Mouse (Mus musculus) lung, embryonic 14.5 days (tissue): ENCODE measurements around the gene Uchl4. TPM values are rescaled to one million over a fixed set of nuclear protein-coding genes. Genes with fewer than 3 reads are reported as not detected.

Experiments
- ATAC-seq: fragments of 200-750 bp; cut with Nextera tagmentation; 2 replicates; pipeline ENCODE4 v1.8.0; 2017; ENCODE audit warnings: mild to moderate bottlenecking, moderate TSS enrichment, moderate library complexity; ENCODE audit not compliant: insufficient read depth
- DNase-seq: peaks from one replicate; pipeline ENCODE4 v3.0.0-alpha.2; 2015
- H3K27ac ChIP-seq: fragments of 300-500 bp; sonication (generic); 2 replicates; pipeline ENCODE4 v1.5.1; 2014; ENCODE audit warnings: low read depth, mild to moderate bottlenecking, moderate library complexity
- H3K27me3 ChIP-seq: fragments of 300-500 bp; sonication (generic); 2 replicates; pipeline ENCODE4 v1.6.1; 2014; ENCODE audit warnings: low read length, control low read depth; ENCODE audit not compliant: insufficient read depth
- H3K36me3 ChIP-seq: fragments of 300-500 bp; sonication (generic); 2 replicates; pipeline ENCODE4 v1.6.1; 2014; ENCODE audit warnings: control low read depth; ENCODE audit not compliant: insufficient read depth
- H3K4me1 ChIP-seq: fragments of 300-500 bp; sonication (generic); 2 replicates; pipeline ENCODE4 v1.6.1; 2014; ENCODE audit warnings: antibody characterized with exemption, control low read depth; ENCODE audit not compliant: insufficient read depth
- H3K4me2 ChIP-seq: fragments of 300-500 bp; sonication (generic); 2 replicates; pipeline ENCODE4 v1.6.1; 2014; ENCODE audit warnings: mild to moderate bottlenecking
- H3K4me3 ChIP-seq: fragments of 300-500 bp; sonication (generic); 2 replicates; pipeline ENCODE4 v1.5.1; 2014; ENCODE audit warnings: low read depth, low read length
- H3K9ac ChIP-seq: fragments of 300-500 bp; sonication (generic); 2 replicates; pipeline ENCODE4 v1.6.1; 2014
- H3K9me3 ChIP-seq: fragments of 300-500 bp; sonication (generic); 2 replicates; pipeline ENCODE4 v1.6.1; 2016; ENCODE audit warnings: low read depth, low read length, control low read depth
- CTCF ChIP-seq: IDR thresholded peaks from 2 replicates; pipeline ENCODE4 v1.5.1; 2016; ENCODE audit warnings: antibody characterized with exemption, low read depth
- WGBS: fragments of 180-500 bp; shearing (Covaris S2); extraction: QIAGEN DNeasy Blood & Tissue Kit; methylation state at CpG from one replicate; pipeline ENCODE4 v1.1.7; 2014; 5-methylcytosine and 5-hydroxymethylcytosine counted together
- polyA plus RNA-seq: library from polyadenylated mRNA; unstranded; fragments of >200 nt; fragmentation: Nextera tagmentation; extraction: Ambion mirVana; gene quantifications from 2 replicates; pipeline ENCODE4 v1.2.1, GENCODE M21; 2014

Gene Uchl4
- polyA plus RNA-seq, 1 experiment from 2014 or later, result 3.6 TPM

DNA sequence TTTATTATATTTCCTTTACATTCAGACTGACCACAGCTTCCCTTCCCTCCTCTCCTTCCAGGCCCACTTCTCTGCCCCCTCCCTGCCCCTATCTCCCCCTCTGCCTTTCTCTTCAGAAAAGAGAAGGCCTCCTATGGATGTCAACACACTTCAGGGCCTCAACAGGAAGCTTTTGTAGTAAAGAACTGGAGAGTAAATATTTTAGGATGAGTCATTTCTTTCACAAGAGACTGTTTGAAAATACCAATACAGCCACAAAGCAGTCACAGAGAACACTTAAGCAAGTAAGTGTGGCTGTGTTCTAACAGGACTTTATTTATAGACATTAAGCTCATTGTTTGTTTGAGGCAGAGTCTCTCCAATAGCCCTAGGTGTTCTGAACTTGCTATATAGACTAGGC, 32.7 kb upstream of the Uchl4 start:
- H3K4me2 ChIP-seq, result no peak overlapping the region
- DNase-seq (no peak), ATAC-seq (no peak)
- H3K4me3 ChIP-seq, result no peak overlapping the region
- TF ChIP-seq CTCF, result no peak
- H3K27ac ChIP-seq, result no peak overlapping the region
- no peak overlapping the region for H3K9ac ChIP-seq
- H3K27me3 ChIP-seq, result no peaks in the 10 kb centered on the region
- no peaks in the 10 kb centered on the region for H3K9me3 ChIP-seq
- no peaks in the 10 kb centered on the region for H3K4me1 ChIP-seq
- H3K36me3 ChIP-seq, result peaks cover 33% of the 10 kb centered on the region; the same call in 1 of the 2 replicates

DNA sequence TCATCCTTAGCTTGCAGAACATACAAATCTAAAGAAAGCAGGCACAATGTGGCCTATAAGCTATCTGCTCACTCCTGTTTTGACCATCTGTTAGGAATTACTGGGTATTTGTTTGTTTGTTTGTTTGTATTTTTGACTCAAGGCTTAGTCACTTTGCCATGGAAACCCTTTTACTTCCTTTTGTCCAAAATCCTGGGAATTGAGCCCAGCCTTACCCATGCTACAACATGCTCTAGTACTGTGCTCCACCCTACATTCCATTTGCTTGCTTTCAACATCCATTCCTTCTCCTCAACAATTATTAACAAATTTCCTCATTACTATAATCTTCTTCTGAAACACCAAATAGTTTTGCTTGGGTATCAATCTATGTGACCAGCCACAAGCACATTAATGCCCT, 32.1 kb upstream of the Uchl4 start:
- no peak for ATAC-seq
- no peak overlapping the region for H3K4me3 ChIP-seq
- no peak overlapping the region for H3K9ac ChIP-seq
- H3K4me1 ChIP-seq, result no peaks in the 10 kb centered on the region
- no peak for TF ChIP-seq CTCF
- DNase-seq, result no peak
- no peak overlapping the region for H3K4me2 ChIP-seq
- no peaks in the 10 kb centered on the region for H3K9me3 ChIP-seq
- H3K27ac ChIP-seq, result no peak overlapping the region
- peaks cover 34% of the 10 kb centered on the region; the same call in 1 of the 2 replicates for H3K36me3 ChIP-seq
- H3K27me3 ChIP-seq, result no peaks in the 10 kb centered on the region

DNA sequence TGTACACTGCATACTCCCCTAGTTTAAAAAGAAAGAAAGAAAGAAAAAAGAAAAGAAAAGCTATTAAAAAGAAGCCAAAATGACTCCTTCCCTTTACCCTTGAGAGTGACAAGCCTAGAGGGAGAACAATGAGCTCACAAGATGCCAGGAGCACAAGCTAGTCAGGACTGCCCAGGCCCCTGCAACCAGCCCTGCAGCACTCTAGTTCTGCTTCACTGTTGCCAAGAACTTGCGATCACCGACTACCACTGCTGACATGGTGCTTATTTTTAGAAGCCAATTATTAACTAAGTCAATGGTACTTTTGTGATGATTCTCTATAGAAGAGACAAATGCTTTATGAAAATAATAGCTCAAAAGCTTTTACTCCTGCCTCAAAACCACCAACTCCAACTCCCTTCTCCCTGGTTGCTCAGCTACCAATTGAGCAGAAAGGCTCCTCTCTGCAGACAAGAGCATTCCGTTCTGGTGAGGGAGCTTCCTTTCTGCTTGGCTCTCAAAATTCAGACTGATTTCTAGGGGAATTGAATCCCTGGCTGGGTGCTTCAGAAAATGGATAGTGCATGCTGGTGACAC, 27.4 kb upstream of the Uchl4 start:
- H3K27ac ChIP-seq, result no peak overlapping the region
- no peak for TF ChIP-seq CTCF
- H3K4me3 ChIP-seq, result no peak overlapping the region
- no peak for ATAC-seq
- H3K9me3 ChIP-seq, result no peaks in the 10 kb centered on the region
- H3K4me2 ChIP-seq, result no peak overlapping the region
- no peaks in the 10 kb centered on the region for H3K27me3 ChIP-seq
- H3K36me3 ChIP-seq, result peaks cover 56% of the 10 kb centered on the region
- H3K9ac ChIP-seq, result no peak overlapping the region
- WGBS, result 77% methylated on average over 3 of the region's 3 CpGs
- no peaks in the 10 kb centered on the region for H3K4me1 ChIP-seq
- no peak for DNase-seq

DNA sequence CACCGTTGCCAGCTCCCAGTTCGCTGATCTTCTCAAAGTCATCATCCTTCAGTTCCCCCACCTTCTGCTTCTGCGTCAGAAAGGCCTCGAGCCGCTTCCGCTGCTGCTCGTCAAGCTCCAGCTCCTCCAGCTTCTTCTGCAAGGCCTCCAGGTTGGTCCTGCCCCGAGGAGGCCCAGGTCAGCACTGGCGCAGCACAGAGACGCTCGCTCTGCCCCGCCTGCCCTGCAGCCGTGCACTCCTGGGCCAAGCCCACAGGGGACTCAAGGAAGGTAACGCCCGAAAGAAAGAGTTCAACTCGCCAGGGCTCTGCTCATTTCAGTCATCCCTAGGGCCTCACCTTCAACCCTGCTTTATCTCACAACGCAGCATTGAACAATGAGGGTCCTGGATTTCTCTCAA, 20.5 kb upstream of the Uchl4 start:
- 87% methylated on average over 17 of the region's 17 CpGs for WGBS
- no peak overlapping the region for H3K4me2 ChIP-seq
- no peak for TF ChIP-seq CTCF
- peaks cover 27% of the 10 kb centered on the region for H3K36me3 ChIP-seq
- no peaks in the 10 kb centered on the region for H3K4me1 ChIP-seq
- no peak overlapping the region for H3K4me3 ChIP-seq
- H3K27me3 ChIP-seq, result no peaks in the 10 kb centered on the region
- ATAC-seq (no peak), DNase-seq (no peak)
- H3K9me3 ChIP-seq, result no peaks in the 10 kb centered on the region
- no peak overlapping the region for H3K27ac ChIP-seq
- H3K9ac ChIP-seq, result no peak overlapping the region

DNA sequence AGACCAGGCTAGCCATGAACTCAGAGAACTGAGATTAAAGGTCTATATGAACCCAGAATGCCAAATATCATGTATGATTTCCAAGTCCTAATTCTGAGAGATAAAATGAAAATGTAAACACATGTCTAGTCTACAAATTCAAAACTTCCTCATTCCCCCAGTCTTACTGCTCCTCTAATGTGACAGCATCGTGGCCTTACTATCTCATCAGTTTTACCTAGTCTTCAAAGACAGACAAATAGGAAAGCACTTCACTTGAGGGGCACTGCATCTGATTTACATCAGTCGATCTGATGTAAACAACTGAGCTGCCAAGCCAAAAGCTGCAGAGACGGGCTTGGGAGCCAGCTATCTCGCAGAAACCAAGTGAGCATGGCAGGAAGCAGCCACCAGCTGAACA, 18.9 kb upstream of the Uchl4 start:
- DNase-seq, result peak; percentile 11
- no peaks in the 10 kb centered on the region for H3K27me3 ChIP-seq
- H3K36me3 ChIP-seq, result peaks cover 15% of the 10 kb centered on the region
- TF ChIP-seq CTCF, result no peak
- H3K27ac ChIP-seq, result no peak overlapping the region
- no peak overlapping the region for H3K4me2 ChIP-seq
- no peak overlapping the region for H3K4me3 ChIP-seq
- no peak for ATAC-seq
- H3K4me1 ChIP-seq, result no peaks in the 10 kb centered on the region
- no peaks in the 10 kb centered on the region for H3K9me3 ChIP-seq
- no peak overlapping the region for H3K9ac ChIP-seq
- 40% methylated on average over 4 of the region's 4 CpGs for WGBS

DNA sequence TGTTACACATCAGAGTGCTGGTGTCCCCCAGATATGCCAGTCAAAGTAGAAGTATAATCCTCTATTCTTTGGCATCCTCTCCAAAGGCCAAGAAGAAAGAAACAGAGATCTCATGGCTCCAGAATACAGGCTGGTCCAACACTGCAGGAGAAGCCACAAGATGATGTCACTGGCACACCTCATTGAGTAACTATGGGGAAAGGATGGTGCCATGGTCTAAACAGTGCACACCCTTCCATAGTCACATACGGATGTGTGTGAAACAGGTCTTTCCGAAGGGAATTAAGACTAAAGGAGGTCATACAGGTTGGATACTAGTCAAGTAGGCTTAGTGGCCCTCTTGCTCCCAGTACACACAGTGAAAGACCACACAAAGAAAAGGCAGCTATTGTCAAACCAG, 18.4 kb upstream of the Uchl4 start:
- Histone ChIP-seq H3K9ac (no peak overlapping the region), H3K4me1 (no peaks in the 10 kb centered on the region), H3K9me3 (no peaks in the 10 kb centered on the region), H3K36me3 (peaks cover 12% of the 10 kb centered on the region), H3K4me3 (no peak overlapping the region), H3K4me2 (no peak overlapping the region), H3K27me3 (no peaks in the 10 kb centered on the region), H3K27ac (no peak overlapping the region)
- DNase-seq (no peak), ATAC-seq (no peak)
- TF ChIP-seq CTCF, result no peak
- WGBS, result 86% methylated on average over 2 of the region's 2 CpGs

DNA sequence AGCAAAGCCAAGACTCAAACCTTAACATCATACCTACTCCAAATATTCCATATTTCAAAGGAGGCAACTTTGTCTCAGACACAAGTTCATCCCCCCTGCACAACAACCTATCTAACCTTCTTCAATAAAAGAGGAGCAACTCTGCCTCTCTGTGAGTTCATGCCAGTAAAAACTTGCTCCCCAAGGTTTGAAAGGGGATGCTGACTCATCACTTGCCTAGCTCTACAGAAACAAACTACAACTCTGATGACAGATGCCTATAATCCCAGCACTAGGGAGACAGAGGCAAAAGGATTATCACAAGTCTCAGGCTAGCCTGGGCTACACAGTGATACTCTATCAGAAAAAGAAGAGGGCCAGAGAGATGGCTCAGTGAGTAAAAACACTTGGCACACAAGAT, 17.1 kb upstream of the Uchl4 start:
- no peaks in the 10 kb centered on the region for H3K27me3 ChIP-seq
- no peak overlapping the region for H3K27ac ChIP-seq

DNA sequence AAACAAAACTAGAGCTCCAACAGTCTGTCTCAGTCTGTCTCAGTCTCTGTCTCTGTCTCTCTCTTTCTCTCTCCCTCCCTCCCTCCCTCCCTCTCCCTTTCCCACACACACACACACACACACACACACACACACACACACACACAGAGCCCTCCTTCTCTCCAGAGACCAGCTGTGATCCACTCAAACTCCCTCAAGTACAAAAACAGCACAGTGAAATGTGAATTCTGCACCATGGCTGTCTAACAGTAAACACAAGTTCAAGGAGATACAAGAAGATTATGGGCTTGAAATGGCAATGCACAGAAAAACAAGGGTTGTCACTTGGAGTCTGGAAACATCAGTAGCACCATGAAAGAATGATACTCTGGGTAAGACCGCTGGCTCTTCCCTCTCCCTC, 15.7 kb upstream of the Uchl4 start:
- no peak overlapping the region for H3K4me2 ChIP-seq
- H3K4me3 ChIP-seq, result no peak overlapping the region
- ATAC-seq (no peak), DNase-seq (no peak)
- no peaks in the 10 kb centered on the region for H3K27me3 ChIP-seq
- H3K27ac ChIP-seq, result no peak overlapping the region
- no peaks in the 10 kb centered on the region for H3K9me3 ChIP-seq
- WGBS, result 56% methylated on average over 1 of the region's 1 CpGs
- no peak for TF ChIP-seq CTCF
- no peaks in the 10 kb centered on the region for H3K4me1 ChIP-seq
- H3K9ac ChIP-seq, result no peak overlapping the region
- no peaks in the 10 kb centered on the region for H3K36me3 ChIP-seq

More for the DNA sequence above, 17.1 kb upstream of the Uchl4 start:
- no peaks in the 10 kb centered on the region for H3K4me1 ChIP-seq
- no peak overlapping the region for H3K9ac ChIP-seq
- no peak overlapping the region for H3K4me3 ChIP-seq
- H3K4me2 ChIP-seq, result no peak overlapping the region
- H3K36me3 ChIP-seq, result peaks cover 4% of the 10 kb centered on the region; the same call in 1 of the 2 replicates
- H3K9me3 ChIP-seq, result no peaks in the 10 kb centered on the region
- no peak for DNase-seq
- ATAC-seq, result no peak
- no peak for TF ChIP-seq CTCF
